Mouse (Mus musculus) E14TG2a.4 (cell line): Measurements from ENCODE around the gene Olfr180.

ENCODE experiments used
- H3K27me3 ChIP-seq: 2 replicates; pipeline ENCODE4 v1.6.1; 2014; ENCODE audit warnings: low read length, control low read depth; ENCODE audit not compliant: insufficient read depth
- H3K36me3 ChIP-seq: 2 replicates; pipeline ENCODE4 v1.6.1; 2014; ENCODE audit warnings: low read length, control low read depth; ENCODE audit not compliant: insufficient read depth
- H3K4me1 ChIP-seq: replicated peaks from 2 replicates; pipeline ENCODE4 v1.6.1; 2014; ENCODE audit warnings: low read depth, low read length, control low read depth
- H3K4me3 ChIP-seq: replicated peaks from 2 replicates; pipeline ENCODE4 v1.5.1; 2014; ENCODE audit warnings: mild to moderate bottlenecking, low read length
- H3K9me3 ChIP-seq: 2 replicates; pipeline ENCODE4 v1.6.1; 2014; ENCODE audit warnings: low read length, control low read depth
- CTCF ChIP-seq: conservative IDR thresholded peaks from 2 replicates; pipeline ENCODE4 v1.5.1; 2014; ENCODE audit warnings: low read length
- NANOG ChIP-seq: IDR thresholded peaks from 2 replicates; pipeline ENCODE4 v1.6.1; 2014; ENCODE audit warnings: borderline replicate concordance, low read length, mixed read lengths
- POU5F1 ChIP-seq: IDR thresholded peaks from 2 replicates; pipeline ENCODE4 v1.6.1; 2014; ENCODE audit warnings: low read length, borderline replicate concordance

The Olfr180 gene

DNA sequence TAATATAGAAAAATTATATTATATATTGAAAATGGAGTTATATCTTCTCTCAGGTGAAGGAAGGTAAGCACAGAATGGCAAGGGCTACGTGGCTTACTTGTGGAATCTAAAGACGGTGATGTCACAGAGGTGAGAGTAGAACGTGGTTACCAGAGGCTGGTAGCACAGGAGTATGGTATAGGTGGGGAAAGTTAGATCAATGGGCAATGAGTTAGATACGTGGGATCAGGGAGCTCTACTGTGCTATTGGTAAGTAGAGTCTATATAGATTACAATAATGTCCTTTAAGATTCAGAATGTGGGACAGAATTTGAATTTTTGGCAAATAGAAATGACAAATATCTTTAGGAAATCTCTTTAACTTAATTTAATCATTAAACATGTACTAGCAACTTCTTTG is at the start of gene Olfr180:
TSS of gene Olfr180 (minus strand) at position 101 of the 400 bp plus-strand sequence.
- Histone ChIP-seq H3K27me3 (no peaks in the 10 kb centered on the region), H3K4me1 (no peaks in the 10 kb centered on the region), H3K4me3 (no peak within 1 kb of the TSS), H3K36me3 (no peaks in the 10 kb centered on the region), H3K9me3 (no peaks in the 10 kb centered on the region)
- no peak for TF ChIP-seq CTCF
- TF ChIP-seq POU5F1 = no peak
- no peak for TF ChIP-seq NANOG

DNA sequence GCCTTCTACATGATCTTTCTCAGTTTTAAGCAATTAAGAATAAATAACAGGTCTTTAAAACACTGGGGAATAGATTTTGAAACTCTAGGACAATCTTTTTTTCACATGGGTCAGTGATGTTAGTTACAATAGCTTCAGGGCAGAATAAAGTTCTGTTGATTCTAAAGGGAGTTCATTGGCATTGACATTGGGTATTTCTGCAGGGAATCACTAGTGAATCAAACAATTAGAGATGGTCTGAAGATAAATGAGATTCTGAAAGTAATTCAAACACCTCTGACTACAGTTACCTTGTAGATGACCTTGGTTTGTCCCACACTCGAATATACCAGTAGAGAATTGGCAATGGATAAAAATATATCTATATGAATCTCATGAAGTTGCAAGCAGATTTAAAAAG is 537 bp downstream of the Olfr180 start, which contains the start of gene Olfr181:
TSS of gene Olfr181 (minus strand) at position 101 of the 400 bp plus-strand sequence.
- no peak within 1 kb of the TSS for H3K4me3 ChIP-seq
- TF ChIP-seq POU5F1 = no peak
- no peak for TF ChIP-seq CTCF
- no peak for TF ChIP-seq NANOG
- no peaks in the 10 kb centered on the region for H3K9me3 ChIP-seq
- no peaks in the 10 kb centered on the region for H3K27me3 ChIP-seq
- no peaks in the 10 kb centered on the region for H3K4me1 ChIP-seq
- no peaks in the 10 kb centered on the region for H3K36me3 ChIP-seq

DNA sequence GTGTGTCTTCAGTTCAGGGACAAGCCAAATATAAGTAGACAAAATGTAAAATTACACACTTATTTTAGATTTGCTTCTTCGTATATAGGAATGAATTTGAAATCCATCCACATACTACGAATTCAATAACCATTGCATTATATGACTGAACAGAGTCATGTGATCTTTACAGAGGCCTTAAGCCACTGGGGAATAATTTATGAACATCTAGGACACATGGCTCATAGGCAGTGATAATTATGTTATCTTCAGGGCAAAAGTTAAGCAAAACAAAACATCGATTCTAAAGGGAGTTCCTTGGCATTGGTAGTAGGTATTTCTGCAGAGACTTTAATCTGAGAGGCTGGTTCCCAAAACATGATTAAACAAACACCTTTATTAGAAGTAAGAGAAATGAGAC is 37.2 kb downstream of the Olfr180 start, which contains the start of gene Olfr178:
TSS of gene Olfr178 (minus strand) at position 101 of the 400 bp plus-strand sequence.
- Histone ChIP-seq H3K4me1 (no peaks in the 10 kb centered on the region), H3K27me3 (no peaks in the 10 kb centered on the region), H3K36me3 (no peaks in the 10 kb centered on the region), H3K9me3 (no peaks in the 10 kb centered on the region), H3K4me3 (no peak within 1 kb of the TSS)
- TF ChIP-seq CTCF (no peak), POU5F1 (no peak), NANOG (no peak)

DNA sequence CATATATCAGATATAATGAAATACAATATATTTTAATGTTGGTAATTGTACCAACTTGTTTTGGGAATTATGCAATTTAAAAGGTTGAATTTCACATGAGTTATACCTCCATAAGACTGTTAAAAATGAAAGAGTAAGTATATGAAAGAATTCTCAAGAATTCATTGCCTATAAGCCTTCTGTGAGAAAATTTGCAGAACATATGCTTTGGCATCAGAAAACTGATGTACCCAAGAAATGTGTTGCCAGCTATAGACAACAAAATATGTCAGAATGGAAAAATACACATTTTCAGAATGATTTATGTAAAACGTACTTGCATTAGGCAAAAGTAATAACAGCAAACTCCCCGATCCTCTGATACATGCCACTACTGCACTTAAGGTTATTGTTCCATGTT is 44.8 kb downstream of the Olfr180 start:
- TF ChIP-seq NANOG = no peak
- TF ChIP-seq CTCF = no peak
- TF ChIP-seq POU5F1 = no peak
- H3K9me3 ChIP-seq = no peaks in the 10 kb centered on the region
- no peaks in the 10 kb centered on the region for H3K27me3 ChIP-seq
- H3K4me1 ChIP-seq = no peaks in the 10 kb centered on the region
- no peaks in the 10 kb centered on the region for H3K36me3 ChIP-seq
- no peak overlapping the region for H3K4me3 ChIP-seq

DNA sequence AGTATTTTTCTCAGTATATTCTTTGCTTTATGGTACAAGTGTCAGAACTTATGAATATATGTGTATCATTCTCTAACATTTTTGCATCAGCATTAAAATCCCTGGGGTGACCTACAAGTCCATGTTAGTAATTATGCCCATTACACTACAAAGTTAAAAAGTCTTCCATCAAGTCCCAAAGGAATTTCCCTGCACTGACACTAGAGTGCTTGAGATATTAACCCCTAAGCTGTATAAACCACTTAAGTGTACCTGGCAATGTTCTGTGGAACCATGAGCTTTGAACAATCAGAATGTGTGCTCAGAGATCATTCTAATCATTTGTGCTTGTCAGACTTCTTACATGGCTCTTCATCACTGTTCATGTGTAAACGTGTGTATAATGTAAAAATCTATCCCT is 54.5 kb downstream of the Olfr180 start, which contains the start of gene Olfr177:
TSS of gene Olfr177 (minus strand) at position 101 of the 400 bp plus-strand sequence.
- Histone ChIP-seq H3K4me3 (no peak within 1 kb of the TSS), H3K36me3 (no peaks in the 10 kb centered on the region), H3K27me3 (no peaks in the 10 kb centered on the region), H3K4me1 (no peaks in the 10 kb centered on the region), H3K9me3 (no peaks in the 10 kb centered on the region)
- TF ChIP-seq NANOG (no peak), POU5F1 (no peak), CTCF (no peak)
